Mouse (Mus musculus) right cerebral cortex, postnatal 4 days (tissue): ENCODE measurements around the gene Rpl24.

Experiments
- DNase-seq: peaks from one replicate; pipeline ENCODE4 v3.0.0-alpha.2; 2022

The Rpl24 gene

DNA sequence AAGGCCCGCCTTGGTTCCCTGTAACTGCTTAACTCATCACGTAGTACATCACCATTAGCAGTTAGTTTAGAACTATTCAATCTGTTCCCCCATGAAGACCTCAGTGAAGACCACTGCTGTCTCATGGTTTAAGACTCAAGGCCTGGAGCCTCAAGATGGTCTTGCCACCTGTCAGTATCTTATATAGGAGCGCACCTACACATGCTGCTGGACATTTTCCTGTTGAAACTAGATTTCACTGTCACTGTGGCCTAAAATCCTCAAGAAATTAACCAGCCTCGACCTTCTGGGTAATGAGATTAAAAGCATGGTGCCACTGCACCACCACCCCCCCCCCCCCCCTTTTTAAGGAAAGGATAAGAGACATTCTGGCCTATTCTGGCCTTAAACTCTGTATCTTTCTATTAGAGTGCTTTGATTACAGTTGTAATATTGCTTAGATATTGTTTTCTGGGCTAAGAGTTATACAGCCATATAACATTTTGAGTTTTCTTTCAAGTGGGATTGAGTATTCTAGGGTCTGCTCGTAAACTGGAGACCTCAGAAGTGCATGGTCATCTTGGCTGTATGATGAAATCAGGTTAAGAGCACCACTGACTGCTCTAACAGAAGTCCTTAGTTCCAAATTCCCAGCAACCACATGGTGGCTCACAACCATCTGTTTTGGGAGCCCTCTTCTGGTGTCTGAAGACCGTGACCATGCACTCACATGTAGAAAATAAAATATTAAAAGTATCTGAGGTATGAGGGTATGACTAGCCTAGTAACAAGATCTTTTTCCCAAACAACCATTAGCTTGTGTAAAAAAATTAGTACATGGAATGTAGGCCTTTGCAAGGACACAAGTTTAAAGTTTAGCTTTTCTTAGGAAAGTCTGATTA is 5.9 kb downstream of the Rpl24 start:
- no peak for DNase-seq

DNA sequence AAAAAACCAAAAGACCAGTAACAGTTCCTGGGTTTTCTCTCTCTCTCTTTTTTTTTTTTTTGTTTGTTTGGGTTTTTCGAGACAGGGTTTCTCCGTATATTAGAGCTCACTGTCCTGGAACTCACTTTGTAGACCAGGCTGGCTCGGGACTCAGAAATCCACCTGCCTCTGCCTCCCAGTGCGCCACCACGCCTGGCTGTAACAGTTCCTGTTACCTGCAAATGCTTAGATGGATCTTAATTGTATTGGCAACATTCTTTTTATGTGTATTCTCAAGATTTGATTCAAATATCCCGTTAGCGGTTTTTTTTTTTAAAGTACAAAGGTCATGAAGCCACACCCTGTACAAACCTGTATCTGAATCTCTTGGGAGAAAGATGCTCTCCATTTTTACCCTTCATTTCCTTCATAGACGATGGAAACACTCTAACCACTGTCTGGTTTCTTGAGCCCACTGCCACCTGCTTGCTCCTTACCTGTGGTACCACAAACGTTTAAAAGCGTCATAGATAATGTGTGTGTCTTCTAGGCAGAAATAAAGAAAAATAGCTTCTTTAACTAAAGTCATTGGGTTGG is 6.6 kb downstream of the Rpl24 start:
- DNase-seq = no peak

DNA sequence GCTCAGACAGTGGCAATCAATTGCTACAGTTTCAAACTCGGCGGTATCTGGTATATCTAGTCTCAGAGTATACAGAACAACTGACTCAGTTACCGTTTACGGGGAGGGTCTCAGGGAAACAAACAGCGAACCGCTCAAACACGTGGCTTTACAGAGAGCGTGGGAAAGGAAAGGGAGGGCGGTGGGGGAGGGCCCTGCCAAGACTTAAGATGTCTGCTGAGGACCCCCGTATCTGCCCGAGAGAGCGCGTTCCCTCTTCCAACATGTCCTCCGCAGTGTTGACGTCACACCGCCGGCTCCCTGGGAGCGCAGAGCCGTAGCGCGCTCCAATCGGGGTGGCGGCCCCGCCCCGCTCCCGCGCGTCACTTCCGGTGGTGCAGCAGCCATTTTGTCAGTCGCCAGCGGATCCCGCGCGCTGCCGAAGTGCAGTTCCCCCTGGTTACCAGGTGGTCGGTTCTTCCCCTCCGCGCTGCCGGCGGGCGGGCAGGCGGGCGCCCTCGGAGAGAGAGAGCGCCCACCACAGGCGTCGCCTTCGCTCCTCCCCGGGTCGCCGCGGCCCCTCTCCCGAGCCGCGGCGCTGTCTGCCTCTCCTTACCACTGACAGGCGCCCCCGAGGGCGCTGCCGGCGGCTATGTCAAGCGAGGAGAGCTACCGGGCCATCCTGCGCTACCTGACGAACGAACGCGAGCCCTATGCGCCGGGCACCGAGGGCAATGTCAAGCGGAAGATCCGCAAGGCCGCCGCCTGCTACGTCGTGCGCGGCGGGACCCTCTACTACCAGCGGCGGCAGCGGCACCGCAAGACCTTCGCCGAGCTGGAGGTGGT is 7.6 kb downstream of the Rpl24 start, which contains the start of gene Zbtb11:
Gene Zbtb11 (plus strand): TSS at position 453 of the 825 bp plus-strand sequence.
- peak; percentile 99 for DNase-seq

DNA sequence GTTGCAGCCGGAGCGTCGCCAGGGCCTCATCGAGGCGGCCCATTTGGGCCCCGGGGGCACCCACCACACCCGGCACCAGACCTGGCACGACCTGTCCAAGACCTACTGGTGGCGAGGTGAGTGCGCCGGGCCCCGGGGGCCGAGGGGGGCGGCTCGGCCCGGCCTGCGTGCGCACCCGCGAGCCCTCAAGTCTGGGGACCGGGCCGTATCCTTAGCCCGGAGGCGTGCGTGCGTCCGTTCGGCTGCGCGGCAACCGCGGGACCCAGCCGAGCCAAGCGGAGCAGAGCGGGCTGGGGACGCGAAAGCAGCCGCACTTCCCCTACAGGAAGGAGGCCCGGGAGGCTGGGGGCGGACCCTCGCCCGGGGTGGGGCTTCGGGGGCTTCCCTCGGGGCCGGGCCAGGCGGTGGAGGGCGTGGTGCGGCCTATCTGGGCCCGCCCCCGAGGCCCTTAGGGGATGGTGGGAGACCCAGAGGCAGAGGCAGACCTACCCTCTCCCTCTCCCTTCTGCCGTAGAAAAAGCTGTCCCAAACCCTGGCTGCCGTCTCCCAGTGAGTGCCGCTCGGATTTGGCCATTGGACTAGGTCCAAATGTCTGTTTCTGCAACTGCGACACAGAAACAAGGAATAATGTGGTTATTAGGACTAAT is 8.3 kb downstream of the Rpl24 start:
- peak; percentile 81 for DNase-seq

DNA sequence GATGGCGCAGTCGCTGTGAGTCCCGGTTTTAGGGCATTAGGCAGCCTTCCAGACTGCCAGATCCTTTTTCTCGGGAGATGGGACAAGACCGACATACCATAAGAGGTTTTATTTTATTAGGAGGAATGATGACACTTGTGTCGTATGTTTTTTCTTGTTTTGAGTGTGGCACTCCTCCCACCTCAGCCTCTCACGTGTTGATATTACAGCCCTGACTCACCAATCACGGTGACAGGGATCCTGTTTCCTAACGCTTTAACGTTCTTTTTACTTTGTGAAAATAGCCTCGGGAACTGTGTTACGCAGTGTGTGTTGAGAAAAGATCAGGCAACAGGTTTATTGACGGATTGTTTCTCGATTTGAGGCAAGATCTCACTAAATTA is 8.8 kb downstream of the Rpl24 start:
- no peak for DNase-seq

DNA sequence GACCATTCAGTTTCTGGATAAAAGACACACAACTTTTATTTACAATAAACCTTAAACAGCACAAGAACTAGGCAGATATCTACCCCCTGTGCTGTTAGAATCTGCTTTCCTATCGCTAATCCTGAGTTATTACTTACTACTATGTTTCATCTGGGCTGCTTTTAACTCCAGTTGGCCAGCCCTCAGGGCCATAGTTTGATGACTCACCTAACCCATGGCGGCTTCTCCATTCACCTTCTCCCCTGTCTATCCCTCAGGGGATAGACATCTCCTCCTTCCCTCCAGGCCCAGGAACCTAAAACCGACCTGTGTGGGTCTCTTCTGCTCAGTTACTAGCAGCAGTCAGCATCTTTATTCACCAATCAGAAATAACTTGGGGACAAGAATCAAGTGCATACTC is 19.9 kb downstream of the Rpl24 start:
- no peak for DNase-seq

DNA sequence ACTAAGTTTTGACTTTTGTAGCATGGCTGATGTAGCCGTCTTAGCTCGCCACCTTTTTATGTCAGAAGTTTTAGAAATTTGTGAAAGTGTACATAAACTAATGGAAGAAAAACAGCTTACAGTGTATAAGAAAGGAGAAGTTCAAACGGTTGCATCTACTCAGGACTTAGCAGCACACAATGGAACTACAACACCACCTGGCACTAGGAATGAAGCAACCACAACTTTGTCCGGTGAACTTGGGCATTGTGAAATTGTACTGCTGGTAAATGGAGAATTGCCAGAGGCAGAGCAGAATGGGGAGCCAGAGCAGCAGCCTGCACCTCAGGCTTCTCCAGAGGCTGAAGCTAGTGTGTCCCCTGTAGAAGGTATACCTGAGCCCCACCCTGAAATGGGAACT is 24.2 kb downstream of the Rpl24 start:
- DNase-seq = no peak

DNA sequence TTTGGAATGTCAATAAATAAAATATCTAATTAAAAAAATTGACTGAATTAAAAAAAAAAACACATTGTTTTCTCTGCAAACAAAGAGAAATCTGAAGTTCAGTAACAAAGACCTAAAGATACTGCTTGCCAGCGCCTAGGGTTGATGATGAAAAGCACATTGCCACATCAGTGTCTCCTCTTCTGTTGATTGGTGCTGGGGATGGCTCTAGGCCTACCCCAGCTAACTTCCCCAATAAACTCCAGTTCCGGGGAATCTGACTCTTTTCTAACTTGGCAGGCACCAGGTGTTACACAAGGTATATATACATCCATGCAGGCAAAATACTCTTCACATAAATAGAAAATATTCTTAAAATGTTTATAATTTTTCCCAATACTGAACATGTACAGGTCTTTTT is 28.2 kb downstream of the Rpl24 start:
- DNase-seq = no peak

DNA sequence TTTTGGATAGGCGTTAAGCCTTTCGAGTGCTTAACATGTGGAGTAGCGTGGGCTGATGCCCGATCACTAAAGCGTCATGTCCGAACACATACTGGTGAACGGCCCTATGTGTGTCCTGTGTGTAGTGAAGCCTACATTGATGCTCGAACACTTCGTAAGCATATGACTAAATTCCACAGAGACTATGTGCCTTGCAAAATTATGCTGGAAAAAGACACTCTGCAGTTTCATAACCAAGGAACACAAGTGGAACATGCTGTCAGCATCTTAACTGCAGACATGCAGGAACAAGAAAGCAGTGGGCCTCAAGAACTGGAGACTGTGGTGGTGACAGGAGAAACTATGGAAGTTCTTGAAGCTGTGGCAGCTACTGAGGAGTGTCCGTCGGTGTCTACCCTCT is 40.7 kb downstream of the Rpl24 start:
- no peak for DNase-seq

DNA sequence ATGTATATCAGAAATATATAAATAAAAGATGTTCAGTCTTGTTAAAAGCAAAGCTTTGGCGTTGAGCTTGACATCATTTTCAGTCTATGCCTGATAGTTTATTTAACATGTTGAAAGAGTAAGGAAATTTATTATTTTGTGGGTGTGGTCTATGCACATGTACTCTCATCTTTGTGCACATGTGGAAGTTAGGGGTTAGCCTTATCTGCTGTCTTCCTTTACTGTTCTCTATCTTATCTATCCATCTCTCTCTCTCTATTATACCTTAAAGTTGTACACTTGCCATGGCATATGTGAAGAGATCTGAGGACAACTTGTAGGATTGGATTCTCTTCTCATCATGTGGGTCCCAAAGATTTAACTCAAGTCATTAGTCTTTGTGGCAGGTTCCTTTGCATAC is 42.8 kb downstream of the Rpl24 start:
- no peak for DNase-seq

DNA sequence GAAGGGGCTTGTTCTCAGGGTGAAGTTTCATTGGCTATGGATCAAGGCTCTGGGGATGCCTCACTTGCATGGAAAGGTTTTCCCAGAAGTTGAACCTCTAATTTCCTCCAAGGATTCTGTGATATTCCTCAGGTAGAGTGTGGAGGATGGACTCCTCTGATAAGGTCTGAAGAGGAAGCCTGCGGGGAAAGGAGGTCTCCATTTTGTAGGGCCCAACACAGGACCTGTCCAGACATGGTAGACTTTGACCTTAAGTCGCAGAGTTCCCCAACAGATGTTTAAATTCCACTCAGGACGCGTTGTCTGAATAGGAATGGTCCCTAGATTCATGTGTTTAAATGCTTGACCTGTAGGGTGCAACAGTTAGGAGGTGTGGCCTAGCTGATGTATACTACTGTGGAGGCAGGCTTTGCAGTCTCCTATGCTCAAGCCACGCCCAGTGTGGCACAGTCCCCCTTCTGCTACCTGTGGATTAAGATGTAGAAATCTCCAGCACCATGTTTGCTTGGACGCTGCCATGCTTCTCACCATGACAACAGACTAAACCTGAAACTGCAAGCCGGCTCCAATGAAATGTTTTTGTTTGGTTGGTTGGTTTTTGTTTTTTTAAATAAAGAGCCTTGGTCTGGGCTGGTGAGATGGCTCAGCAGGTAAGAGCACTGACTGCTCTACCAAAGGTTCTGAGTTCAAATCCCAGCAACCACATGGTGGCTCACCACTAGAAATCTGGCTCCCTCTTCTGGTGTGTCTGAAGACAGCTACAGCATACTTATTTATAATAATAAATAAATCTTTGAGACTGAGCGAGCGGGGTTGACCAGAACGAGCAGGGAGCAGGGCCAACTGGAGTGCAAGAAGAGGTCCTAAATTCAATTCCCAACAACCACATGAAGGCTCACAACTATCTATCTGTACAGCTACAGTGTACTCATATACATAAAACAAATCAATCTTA is 47.0 kb downstream of the Rpl24 start:
- no peak for DNase-seq

DNA sequence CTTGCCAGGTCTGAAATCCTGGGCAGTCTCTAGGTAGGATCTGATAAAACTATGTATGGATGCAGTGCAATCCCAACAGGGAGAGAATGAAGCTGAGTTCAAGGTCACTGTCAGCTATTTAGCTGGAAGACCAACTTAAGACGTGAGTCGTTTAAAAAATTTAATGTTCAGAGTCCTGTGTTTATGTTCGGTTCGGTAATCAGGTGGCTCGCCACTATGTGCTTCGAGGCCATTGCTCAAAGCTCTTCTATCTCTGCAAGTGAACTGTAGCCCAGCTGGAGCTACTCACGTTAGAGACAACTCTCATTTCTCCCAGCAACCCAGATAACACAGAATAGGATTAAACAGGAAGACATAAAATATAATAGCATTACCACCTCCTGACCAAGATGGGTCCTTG is 48.0 kb downstream of the Rpl24 start:
- no peak for DNase-seq

DNA sequence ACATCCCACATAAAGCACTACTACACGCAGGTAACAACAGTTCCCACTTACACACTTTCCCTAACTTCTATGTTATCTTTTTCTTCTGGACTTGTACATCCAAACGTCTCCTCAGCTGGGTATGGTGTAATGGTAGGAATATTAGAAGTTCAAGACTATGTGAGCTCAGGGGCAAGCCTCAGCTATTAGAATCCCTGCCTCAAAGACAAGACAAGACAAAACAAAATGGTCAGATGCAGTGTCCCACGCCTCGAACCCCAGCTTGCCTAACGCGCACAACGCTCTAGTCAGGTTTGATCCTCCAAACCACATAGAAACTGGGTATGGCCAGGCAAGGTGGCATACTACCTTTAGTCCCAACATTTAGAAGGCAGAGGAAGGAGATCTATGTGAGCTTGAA is 53.6 kb downstream of the Rpl24 start:
- DNase-seq = no peak
